Mouse (Mus musculus) neural tube, embryonic 12.5 days (tissue): ENCODE results near the gene Dok3. TPM values are rescaled to one million over a fixed set of nuclear protein-coding genes. Genes with fewer than 3 reads are reported as not detected.

Experiments
- ATAC-seq: fragments of 200-750 bp; cut with Nextera tagmentation; 2 replicates; pipeline ENCODE4 v1.8.0; 2017; ENCODE audit warnings: low read depth, mild to moderate bottlenecking, moderate TSS enrichment, moderate library complexity; ENCODE audit not compliant: low FRiP score
- H3K27ac ChIP-seq: fragments of 300-500 bp; sonication (generic); 2 replicates; pipeline ENCODE4 v1.5.1; 2016
- H3K27me3 ChIP-seq: fragments of 300-500 bp; sonication (generic); replicated peaks from 2 replicates; pipeline ENCODE4 v1.6.1; 2016; ENCODE audit warnings: mild to moderate bottlenecking
- H3K36me3 ChIP-seq: fragments of 300-500 bp; sonication (generic); 2 replicates; pipeline ENCODE4 v1.6.1; 2016; ENCODE audit warnings: mild to moderate bottlenecking
- H3K4me1 ChIP-seq: fragments of 300-500 bp; sonication (generic); 2 replicates; pipeline ENCODE4 v1.6.1; 2016
- H3K4me2 ChIP-seq: fragments of 300-500 bp; sonication (generic); replicated peaks from 2 replicates; pipeline ENCODE4 v1.6.1; 2016; ENCODE audit warnings: mild to moderate bottlenecking
- H3K4me3 ChIP-seq: fragments of 300-500 bp; sonication (generic); 2 replicates; pipeline ENCODE4 v1.5.1; 2016
- H3K9ac ChIP-seq: fragments of 300-500 bp; sonication (generic); 2 replicates; pipeline ENCODE4 v1.6.1; 2016; ENCODE audit warnings: mild to moderate bottlenecking
- H3K9me3 ChIP-seq: fragments of 300-500 bp; sonication (generic); 2 replicates; pipeline ENCODE4 v1.6.1; 2016; ENCODE audit warnings: mild to moderate bottlenecking
- WGBS: fragments of 180-500 bp; shearing (Covaris S2); methylation state at CpG from one replicate; pipeline ENCODE4 v1.1.7; 2016; 5-methylcytosine and 5-hydroxymethylcytosine counted together
- microRNA-seq: library from miRNA; unstranded; fragments of <30 nt; microRNA quantifications from one replicate; pipeline ENCODE4, GENCODE M21; 2017
- polyA plus RNA-seq: library from polyadenylated mRNA; unstranded; fragments of >200 nt; fragmentation: Nextera tagmentation; extraction: Ambion mirVana; gene quantifications from 2 replicates; pipeline ENCODE4 v1.2.1, GENCODE M21; 2016

Dok3 gene
- polyA plus RNA-seq, 1 experiment from 2014 or later: 3.7 TPM

DNA sequence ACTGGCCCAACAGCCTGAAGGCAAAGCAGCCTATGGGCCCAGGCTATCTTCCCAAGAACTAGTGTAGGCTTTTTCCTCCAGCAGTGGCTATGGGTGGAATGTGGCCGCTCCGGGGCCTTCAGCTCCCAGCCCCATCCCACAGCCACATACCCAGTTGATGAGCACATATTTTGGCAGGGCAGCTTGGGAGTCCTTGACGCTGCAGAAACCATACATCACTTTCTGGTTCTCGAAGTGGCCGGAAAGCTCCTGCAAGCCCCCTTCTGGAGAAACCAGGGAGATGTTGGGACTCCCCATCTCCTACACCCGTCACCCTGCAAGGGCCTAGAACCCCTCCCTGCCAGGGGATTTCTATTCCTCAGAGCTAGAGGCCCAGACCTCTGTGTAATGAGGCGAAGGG is 46.6 kb downstream of the Dok3 start:
- Histone ChIP-seq H3K27ac (no peak overlapping the region), H3K4me2 (peak overlapping the region; percentile 91), H3K4me3 (no peak overlapping the region; the same call in 1 of the 2 replicates), H3K4me1 (peaks cover 49% of the 10 kb centered on the region), H3K36me3 (peaks cover 60% of the 10 kb centered on the region), H3K27me3 (no peaks in the 10 kb centered on the region), H3K9ac (no peak overlapping the region), H3K9me3 (no peaks in the 10 kb centered on the region)
- WGBS: 84% methylated on average over 7 of the region's 7 CpGs
- ATAC-seq: no peak

DNA sequence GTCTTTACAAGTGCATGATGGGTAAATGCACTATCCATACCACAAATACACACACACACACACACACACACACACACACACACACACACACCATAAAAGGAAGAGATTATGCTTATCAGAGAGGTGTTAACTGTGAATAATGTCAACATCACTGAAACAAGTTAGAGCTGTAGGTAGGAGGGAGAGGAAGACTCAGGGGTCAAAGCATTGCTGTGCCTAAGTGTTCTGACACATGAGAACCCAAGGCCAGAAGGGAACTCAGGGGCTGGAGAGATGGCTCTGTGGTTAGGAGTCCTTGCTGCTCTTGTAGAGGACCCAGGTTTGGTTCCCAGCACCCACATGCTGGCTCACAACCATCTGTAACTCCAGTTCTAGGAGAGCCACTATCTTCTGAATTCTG is 49.2 kb downstream of the Dok3 start:
- Histone ChIP-seq H3K4me3 (no peak overlapping the region), H3K27ac (no peak overlapping the region), H3K9me3 (no peaks in the 10 kb centered on the region), H3K4me2 (no peak overlapping the region), H3K27me3 (no peaks in the 10 kb centered on the region), H3K36me3 (peaks cover 82% of the 10 kb centered on the region), H3K9ac (no peak overlapping the region), H3K4me1 (peaks cover 48% of the 10 kb centered on the region)
- ATAC-seq: no peak

DNA sequence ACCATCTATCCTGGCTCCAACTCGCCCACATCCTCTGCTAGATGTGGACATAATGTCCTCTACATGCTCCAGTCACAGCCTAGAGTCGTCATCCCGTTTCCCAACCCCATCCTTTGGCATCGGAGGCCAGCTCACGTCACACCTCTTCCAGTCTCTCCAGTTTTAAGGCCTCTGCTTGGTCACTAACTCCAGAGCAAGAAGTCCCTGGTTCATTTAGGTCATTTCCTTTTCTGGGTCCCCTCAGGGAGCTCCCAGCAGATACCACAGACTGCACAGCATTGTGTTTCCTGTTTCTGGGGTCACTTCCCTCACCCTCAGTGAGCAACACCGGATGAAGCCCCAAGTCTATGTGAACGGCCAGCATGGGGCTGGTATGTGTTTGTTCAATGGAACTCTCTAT is 50.1 kb downstream of the Dok3 start:
- WGBS: 85% methylated on average over 7 of the region's 7 CpGs
- peaks cover 91% of the 10 kb centered on the region for H3K36me3 ChIP-seq

DNA sequence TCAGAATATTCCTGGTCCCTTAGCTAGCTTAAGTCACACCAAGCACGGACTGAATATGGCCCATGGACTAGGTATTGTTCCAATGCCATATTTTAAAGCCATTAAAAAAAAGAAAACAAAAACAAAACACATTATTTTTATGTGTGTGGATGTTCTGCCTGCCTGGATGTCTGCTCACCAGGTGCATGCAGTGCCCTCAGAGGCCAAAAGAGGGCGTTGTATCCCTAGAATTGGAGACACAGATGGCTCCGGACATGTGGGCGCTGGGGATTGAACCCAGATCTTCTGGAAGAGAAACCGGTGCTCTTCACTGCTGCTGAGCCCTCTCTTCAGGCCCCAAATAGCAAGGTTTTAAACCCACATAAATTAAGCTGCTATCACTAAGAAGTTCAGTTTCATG is 51.1 kb downstream of the Dok3 start:
- peaks cover 47% of the 10 kb centered on the region for H3K4me1 ChIP-seq

More for the DNA sequence above, 50.1 kb downstream of the Dok3 start:
- Histone ChIP-seq H3K27ac (no peak overlapping the region), H3K27me3 (no peaks in the 10 kb centered on the region), H3K4me3 (no peak overlapping the region), H3K4me1 (peaks cover 48% of the 10 kb centered on the region), H3K4me2 (no peak overlapping the region), H3K9me3 (no peaks in the 10 kb centered on the region), H3K9ac (no peak overlapping the region)
- ATAC-seq: no peak

DNA sequence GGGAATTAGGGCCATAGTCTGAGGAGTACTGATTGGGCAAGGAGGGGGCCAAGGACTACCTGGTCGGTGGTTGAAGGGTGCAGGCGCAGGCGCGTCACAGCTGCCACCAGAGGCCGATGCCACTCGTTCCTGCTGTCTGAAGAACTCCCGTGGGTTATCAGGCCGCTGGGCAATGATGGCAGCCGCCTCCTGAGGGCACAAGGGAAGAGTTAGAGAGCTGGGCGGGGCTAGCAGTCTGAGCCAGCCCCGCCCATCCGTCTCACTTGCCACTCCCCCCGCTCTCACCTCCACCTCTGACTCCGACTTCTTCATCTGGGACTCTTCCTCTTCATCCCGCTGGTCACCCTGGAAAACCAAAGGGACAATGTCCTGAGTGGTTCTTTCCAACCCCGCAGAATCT is 51.6 kb downstream of the Dok3 start:
- Histone ChIP-seq H3K9ac (no peak overlapping the region), H3K4me1 (peaks cover 47% of the 10 kb centered on the region), H3K4me2 (no peak overlapping the region), H3K27me3 (no peaks in the 10 kb centered on the region), H3K36me3 (peaks cover 89% of the 10 kb centered on the region), H3K9me3 (no peaks in the 10 kb centered on the region), H3K27ac (no peak overlapping the region), H3K4me3 (no peak overlapping the region)
- no peak for ATAC-seq
- 69% methylated on average over 16 of the region's 16 CpGs for WGBS

More for the DNA sequence above, 51.1 kb downstream of the Dok3 start:
- Histone ChIP-seq H3K9me3 (no peaks in the 10 kb centered on the region), H3K27ac (no peak overlapping the region), H3K27me3 (no peaks in the 10 kb centered on the region), H3K4me3 (no peak overlapping the region), H3K4me2 (no peak overlapping the region), H3K9ac (no peak overlapping the region), H3K36me3 (peaks cover 94% of the 10 kb centered on the region)
- 45% methylated on average over 5 of the region's 5 CpGs for whole genome bisulfite sequencing
- ATAC-seq: no peak

DNA sequence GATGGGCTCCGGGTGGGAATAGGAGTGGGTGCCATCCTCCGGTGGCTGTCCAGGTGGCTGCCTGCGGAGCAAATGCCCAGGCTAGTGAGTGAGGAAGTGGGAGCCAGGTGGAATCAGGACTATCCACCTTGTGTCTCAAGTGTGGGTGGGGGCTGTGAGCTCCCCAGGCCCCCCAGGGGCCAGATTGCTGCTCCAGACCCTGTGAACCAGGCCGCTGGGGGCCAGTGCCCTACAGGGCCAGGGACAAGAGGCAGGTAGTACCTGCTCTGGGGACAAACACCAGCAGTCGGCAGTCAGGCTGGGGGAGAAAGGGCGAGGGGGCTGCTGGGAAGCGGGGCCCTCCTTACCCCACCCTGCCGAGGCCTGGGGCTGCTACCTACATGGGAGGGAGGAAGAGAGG is 52.8 kb downstream of the Dok3 start:
- Histone ChIP-seq H3K4me1 (peaks cover 53% of the 10 kb centered on the region), H3K9ac (peak overlapping the region; percentile 26; the same call in 1 of the 2 replicates), H3K4me2 (no peak overlapping the region), H3K36me3 (peaks cover 76% of the 10 kb centered on the region), H3K4me3 (0 out of 2 replicates have a peak overlapping the region, but pooled peaks have one; percentile 5), H3K27me3 (no peaks in the 10 kb centered on the region), H3K9me3 (no peaks in the 10 kb centered on the region), H3K27ac (no peak overlapping the region; the same call in 1 of the 2 replicates)
- WGBS: 94% methylated on average over 8 of the region's 8 CpGs
- ATAC-seq: no peak

DNA sequence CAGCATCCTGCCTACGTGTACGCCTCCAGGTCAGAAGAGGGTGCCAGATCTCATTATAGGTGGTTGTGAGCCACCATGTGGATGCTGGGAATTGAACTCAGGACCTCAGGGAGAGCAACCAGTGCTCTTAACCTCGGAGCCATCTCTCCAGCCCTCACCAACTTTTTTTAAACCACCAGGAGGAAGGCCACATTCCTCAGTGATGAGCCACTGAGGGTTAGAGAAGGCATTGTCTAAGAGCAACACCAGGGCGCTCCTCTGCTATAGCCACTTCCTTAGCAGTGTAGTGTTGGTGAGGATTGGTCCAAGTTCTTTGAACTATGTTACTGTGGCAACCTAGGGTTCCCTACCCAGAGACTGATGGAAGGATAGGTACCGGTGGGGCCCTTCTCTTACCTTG is 53.3 kb downstream of the Dok3 start:
- Histone ChIP-seq H3K4me3 (no peak overlapping the region), H3K27ac (no peak overlapping the region), H3K27me3 (no peaks in the 10 kb centered on the region), H3K9me3 (no peaks in the 10 kb centered on the region), H3K4me1 (peaks cover 58% of the 10 kb centered on the region), H3K9ac (0 out of 2 replicates have a peak overlapping the region, but pooled peaks have one; percentile 26), H3K36me3 (peaks cover 71% of the 10 kb centered on the region), H3K4me2 (no peak overlapping the region)
- ATAC-seq: no peak
- 94% methylated on average over 5 of the region's 5 CpGs for WGBS

DNA sequence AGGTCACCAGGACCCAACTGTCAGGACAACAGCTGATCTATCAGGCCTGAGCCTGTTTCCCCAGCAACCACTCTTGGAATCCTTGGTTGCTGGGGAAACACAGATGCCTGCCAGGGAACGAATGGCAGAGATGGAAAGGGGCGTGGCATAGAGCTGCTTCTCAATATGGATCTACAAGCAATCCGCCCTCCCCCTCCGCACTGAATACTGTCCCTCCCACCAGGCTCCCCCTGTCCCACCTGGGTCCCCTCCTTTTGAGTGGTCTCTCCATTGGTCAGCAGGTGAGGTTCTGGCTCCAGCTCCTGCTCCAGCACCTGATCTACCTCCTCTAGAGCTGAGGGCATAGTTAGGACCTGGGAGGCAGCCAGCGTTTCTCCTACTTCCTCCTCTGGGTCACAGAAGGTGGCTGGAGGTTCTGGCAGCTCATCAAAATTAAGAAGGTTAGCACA is 54.5 kb downstream of the Dok3 start:
- peak overlapping the region; percentile 2; the same call in 1 of the 2 replicates for H3K9ac ChIP-seq

DNA sequence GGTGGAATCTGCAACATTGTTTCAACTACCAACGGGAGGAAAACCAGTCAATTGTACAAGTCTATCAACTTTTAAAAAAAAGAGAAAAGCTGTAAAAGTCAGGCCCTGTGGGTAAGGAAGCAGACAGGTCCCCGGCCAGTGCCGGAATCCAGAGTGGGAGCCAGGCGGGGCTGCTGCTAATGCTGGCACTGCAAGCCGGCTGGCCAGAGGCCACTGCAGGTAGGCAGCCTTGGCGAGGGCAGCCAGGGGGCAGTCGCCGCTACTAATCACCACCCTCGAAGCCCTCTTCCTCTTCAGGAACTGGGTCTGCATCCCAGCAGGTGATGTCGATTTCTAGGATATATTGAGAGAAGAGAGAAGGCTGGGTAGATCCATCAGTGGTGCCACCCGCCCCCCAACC is 55.1 kb downstream of the Dok3 start:
- H3K4me1 ChIP-seq: peaks cover 75% of the 10 kb centered on the region
- 58% methylated on average over 11 of the region's 11 CpGs for WGBS
- H3K27ac ChIP-seq: no peak overlapping the region
- no peak overlapping the region for H3K9ac ChIP-seq
- ATAC-seq: no peak
- H3K9me3 ChIP-seq: no peaks in the 10 kb centered on the region
- H3K4me3 ChIP-seq: no peak overlapping the region
- no peaks in the 10 kb centered on the region for H3K27me3 ChIP-seq
- peaks cover 53% of the 10 kb centered on the region for H3K36me3 ChIP-seq
- H3K4me2 ChIP-seq: 0 out of 2 replicates have a peak overlapping the region, but pooled peaks have one; percentile 96

More for the DNA sequence above, 54.5 kb downstream of the Dok3 start:
- Histone ChIP-seq H3K4me1 (peaks cover 69% of the 10 kb centered on the region), H3K9me3 (no peaks in the 10 kb centered on the region), H3K27me3 (no peaks in the 10 kb centered on the region), H3K36me3 (peaks cover 60% of the 10 kb centered on the region), H3K27ac (no peak overlapping the region), H3K4me3 (no peak overlapping the region), H3K4me2 (peak overlapping the region; percentile 10; the same call in 1 of the 2 replicates)
- no peak for ATAC-seq
- WGBS: 22% methylated on average over 5 of the region's 5 CpGs

Small RNA genes lying within 50 kb of the gene (microRNA-seq; reads per million reads assigned to microRNA genes)
- 62.0 reads per million, percentile 45 among the genes with 10 or more reads in this experiment for gene Mir6944
- 1.5 reads per million for gene Mir6945

Other genes with a start within 250 kb of the Dok3 start
- gene Prelid1, start 208.8 kb downstream of the Dok3 start, polyA plus RNA-seq: 321 and 339 TPM in 2 replicates
- 100.0 and 109 TPM in 2 replicates for gene Rab24, start 207.3 kb downstream of the Dok3 start, polyA plus RNA-seq
- gene Mxd3, start 199.5 kb downstream of the Dok3 start, polyA plus RNA-seq: 24.3 and 26.0 TPM in 2 replicates
- gene Lman2, start 166.5 kb downstream of the Dok3 start, polyA plus RNA-seq: 82.0 and 86.1 TPM in 2 replicates
- 0.52 and 1.0 TPM in 2 replicates for gene Rgs14, start 159.6 kb downstream of the Dok3 start, polyA plus RNA-seq
- gene Slc34a1, start 131.1 kb downstream of the Dok3 start, polyA plus RNA-seq: 0.22 TPM in 2 replicates
- gene Pfn3, start 114.1 kb downstream of the Dok3 start, polyA plus RNA-seq: not detected in 2 replicates
- gene F12, start 102.5 kb downstream of the Dok3 start, polyA plus RNA-seq: 0.17 TPM in 1 of 2 replicates, not detected in the other
- gene Grk6, start 84.2 kb downstream of the Dok3 start, polyA plus RNA-seq: 51.8 and 52.4 TPM in 2 replicates
- gene Prr7, start 65.0 kb downstream of the Dok3 start, polyA plus RNA-seq: 1.8 TPM in 2 replicates
- gene Dbn1, start 41.2 kb downstream of the Dok3 start, polyA plus RNA-seq: 575 and 596 TPM in 2 replicates
- gene Pdlim7, start 15.6 kb downstream of the Dok3 start, polyA plus RNA-seq: 158 and 166 TPM in 2 replicates
- 64.1 and 64.4 TPM in 2 replicates for gene Ddx41, start 7.4 kb upstream of the Dok3 start, polyA plus RNA-seq
- gene Fam193b, start 41.8 kb upstream of the Dok3 start, polyA plus RNA-seq: 66.9 and 70.7 TPM in 2 replicates
- gene Tmed9, start 44.4 kb upstream of the Dok3 start, polyA plus RNA-seq: 109 and 111 TPM in 2 replicates
- 42.4 and 44.3 TPM in 2 replicates for gene B4galt7, start 70.6 kb upstream of the Dok3 start, polyA plus RNA-seq
- gene Caml, start 93.7 kb upstream of the Dok3 start, polyA plus RNA-seq: 78.8 and 80.7 TPM in 2 replicates
- gene Ddx46, start 105.7 kb upstream of the Dok3 start, polyA plus RNA-seq: 38.2 and 43.5 TPM in 2 replicates
- gene B230219D22Rik, start 163.8 kb upstream of the Dok3 start, polyA plus RNA-seq: 74.6 and 78.9 TPM in 2 replicates
- 112 and 121 TPM in 2 replicates for gene Txndc15, start 185.4 kb upstream of the Dok3 start, polyA plus RNA-seq
- 27.9 and 31.5 TPM in 2 replicates for gene Pcbd2, start 198.1 kb upstream of the Dok3 start, polyA plus RNA-seq